Mouse (Mus musculus) lung, adult 18-20 months (tissue): Measurements from ENCODE around the gene Foxe3.
"Not testable (repeated sequence)": the region's sequence is repeated elsewhere in the genome, so short reads cannot be mapped to it uniquely, and the experiment has no call there.

Experiments
- DNase-seq, 2 experiments: peaks; one replicate each; pipeline ENCODE4 v3.0.0; 2022; ENCODE audit warnings: mixed read lengths in 2 of 2

Gene Foxe3

DNA sequence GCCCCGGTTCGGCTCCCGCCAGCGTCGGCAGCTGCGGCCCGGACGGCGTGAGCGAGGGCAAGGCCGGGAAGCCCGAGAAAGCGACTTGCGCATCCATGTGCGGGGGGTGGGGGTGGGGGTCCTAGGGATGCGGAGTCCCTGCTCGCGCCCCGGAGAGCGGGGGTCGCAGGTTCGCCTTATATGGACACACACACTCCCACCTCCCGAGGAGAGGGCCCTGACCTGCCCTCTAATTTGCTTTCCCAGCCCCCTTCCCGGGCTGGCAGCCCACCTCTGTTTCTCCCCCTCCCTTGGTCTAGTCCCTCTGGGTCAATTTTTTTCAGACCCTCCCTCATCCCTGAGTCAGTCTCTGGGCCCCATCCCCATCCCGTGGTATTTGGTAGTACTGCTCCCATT is at the start of gene Foxe3:
Gene Foxe3, minus strand, starts transcription at position 97 of the 396 bp plus-strand sequence.
- DNase-seq, result no peak

DNA sequence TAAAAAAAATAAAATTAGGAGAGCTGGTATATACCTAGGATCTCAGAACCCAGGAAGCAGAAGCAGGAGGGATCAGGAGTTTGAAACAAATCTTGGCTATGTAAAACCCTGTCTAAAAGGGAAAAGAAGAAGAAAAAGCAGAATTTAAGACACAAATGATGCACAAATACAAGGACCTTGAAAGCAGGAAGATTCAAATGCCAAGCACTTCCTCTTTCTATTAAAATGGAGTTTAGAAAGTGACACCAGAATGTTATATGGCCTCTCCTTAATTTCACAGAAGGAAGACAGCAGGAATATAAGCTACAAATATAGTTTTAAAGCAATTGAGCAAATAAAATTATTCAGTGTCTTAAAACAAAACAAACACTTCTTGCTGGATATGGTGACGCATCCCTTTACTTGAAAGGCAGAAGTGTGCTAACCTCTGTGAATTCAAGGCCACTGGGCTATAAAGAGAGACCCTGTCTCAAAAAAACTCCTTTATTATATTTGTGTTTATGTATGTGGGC is 47.5 kb upstream of the Foxe3 start:
- DNase-seq, result no peak

DNA sequence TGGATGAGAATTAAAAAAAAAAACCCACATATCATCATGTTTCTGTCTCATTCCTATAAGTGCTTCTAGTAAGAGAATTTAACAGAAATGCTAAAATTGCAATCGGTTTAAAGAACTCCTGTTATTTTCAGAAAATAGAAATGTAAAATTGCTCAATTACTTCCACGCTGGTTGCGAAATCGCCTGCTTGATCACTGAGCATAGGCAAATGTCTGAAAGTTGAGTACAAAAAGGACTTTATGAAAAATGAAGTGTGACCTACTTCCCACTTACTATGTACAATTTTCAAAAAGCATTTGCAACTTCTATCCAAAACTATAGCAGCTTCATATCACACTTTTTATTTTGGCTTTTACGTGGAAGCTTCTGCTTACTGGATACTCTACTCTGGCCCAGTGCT is 44.9 kb upstream of the Foxe3 start:
- peak in 1 of 2 experiments; percentile 31 for DNase-seq

DNA sequence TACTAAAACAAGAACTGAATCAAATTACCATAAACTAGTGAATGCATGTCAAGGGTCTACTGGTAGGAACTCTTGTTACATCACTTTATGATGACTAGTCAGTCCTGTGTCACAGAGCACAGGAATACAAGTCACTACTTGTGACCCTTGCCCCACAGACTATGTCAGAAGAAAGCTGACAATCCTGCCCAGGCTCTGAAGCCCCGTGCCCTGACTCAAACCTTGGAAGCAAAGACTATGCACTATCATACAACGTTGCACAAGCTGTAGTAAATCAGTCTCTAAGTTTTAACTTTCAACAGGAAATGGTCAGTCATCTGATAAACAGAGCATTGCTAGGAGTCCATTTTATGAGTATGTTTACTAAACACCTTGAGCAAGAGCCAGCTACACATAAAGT is 35.1 kb upstream of the Foxe3 start:
- DNase-seq, result not testable (repeated sequence)

DNA sequence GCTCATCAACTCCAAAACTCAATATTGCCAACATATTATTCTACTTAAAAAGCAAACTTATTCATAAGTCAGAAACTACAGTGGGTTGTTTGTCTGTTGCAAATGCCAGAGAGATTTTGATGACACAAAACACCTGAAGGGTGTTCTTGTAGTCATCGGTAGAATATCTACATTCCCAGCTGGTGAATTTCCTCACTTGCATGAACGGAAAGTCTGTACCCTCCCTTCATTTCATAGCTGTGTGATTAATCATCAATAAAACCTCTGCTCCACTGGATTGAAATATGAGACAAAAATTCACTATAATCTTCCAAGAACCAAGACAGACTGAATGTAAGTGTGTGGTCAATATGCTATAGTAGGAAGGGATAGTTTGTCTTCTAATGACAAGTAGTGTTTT is 33.7 kb upstream of the Foxe3 start:
- no peak for DNase-seq

DNA sequence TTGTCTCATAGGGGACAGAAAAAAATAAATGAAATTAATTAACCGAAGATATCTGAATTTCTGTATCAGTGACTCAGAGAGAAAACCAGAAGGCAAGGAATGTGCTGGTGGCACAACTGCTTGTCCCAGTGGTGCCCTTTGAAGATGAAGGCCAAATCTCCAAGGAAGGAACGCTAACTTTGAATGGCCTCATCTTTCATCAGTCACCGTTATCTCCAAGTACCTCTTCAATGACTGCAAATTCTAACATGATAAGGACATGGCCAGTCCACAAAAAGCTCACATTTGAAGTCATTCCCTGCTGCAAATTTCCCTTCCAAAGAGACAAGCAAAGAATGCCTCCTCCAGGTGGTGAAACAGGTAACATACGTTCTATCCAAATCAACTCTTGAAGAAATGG is 33.0 kb upstream of the Foxe3 start:
- no peak for DNase-seq

DNA sequence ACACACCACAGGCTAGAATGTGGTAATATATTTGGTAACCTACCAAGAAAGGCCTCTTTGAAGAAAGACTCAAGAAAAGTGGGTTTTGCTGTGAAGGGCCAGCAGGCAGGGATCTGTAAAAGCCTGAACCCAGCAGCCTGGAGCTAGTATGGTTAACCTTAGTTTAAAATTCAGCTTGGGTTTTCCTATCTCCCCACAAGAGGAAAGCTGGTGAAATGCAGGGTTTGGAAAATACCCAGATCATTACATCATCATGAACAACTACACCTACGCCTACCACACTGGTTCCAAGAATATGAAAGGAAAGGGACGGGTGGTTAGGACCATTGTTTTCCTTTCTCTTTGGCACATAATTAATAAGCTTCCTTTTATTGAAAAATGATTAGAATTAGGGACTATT is 32.4 kb upstream of the Foxe3 start:
- peak in 1 of 2 experiments; percentile 9 for DNase-seq

DNA sequence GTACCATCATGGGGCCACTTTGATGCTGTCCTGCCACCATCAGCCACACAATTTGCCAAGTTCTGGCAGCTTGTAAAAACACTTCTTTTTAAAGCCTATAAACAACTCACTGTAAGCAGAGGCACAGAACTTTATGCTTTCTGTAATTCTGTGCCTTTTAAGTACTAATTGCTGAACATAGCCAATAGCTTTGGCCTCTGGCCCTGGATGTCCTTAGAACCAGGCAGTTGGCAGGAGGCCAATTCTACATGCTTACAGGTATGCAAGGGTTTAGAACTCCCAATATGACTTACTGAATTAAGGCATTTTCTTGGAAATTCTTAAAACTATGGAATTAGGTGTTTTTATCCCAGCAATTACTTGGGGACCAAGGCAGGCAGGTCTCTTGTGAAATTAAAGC is 31.6 kb upstream of the Foxe3 start:
- DNase-seq, result no peak

DNA sequence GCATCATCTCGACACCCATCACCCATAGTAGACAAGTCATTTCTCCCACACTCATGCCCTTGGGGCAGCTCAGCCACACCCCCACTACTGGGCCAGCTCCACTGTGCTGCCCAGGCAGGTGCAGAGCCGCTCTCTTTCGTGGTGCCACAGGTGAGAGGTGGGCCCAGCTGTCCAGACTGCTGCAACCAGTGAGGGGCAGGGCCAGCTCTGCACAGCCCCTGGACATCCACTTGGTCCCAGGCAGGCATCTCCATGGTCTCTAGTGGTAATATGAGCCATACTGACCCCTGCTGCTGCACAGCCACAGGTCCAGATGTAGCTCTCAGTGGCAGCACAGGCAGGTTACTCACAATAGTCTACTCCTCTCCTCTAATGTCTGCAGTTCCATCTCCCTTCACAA is 27.4 kb upstream of the Foxe3 start:
- DNase-seq, result no peak

DNA sequence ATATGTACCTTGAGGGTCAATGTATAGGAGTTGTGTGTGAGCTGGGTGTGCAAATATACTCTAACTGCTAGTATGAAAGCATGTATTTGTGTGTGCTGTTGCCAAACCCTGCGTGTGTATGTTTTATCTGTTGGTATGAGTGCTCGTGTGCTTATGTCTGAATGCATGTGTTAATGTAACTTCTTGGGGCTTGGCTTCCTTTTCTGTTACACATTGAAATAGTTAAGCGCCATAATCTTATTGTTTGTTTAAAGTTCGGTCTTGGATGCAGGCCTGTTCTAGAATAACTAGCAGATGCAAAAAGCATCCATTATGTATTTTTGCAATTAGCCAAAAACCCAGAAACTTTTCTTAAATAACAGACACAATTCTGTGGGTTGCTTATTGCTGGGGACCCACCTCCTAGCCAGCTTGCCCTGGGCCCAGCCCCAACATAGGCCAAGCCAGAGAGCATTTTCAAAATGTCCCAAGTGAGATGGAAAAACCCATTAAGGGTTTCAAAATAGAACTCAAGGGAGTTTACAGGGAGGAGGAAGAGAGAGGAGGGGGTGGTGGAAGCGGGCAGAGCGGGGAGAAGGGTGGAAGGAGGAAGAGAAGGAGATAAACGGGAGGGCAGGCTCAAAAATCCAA is 22.2 kb upstream of the Foxe3 start:
- DNase-seq, result no peak

DNA sequence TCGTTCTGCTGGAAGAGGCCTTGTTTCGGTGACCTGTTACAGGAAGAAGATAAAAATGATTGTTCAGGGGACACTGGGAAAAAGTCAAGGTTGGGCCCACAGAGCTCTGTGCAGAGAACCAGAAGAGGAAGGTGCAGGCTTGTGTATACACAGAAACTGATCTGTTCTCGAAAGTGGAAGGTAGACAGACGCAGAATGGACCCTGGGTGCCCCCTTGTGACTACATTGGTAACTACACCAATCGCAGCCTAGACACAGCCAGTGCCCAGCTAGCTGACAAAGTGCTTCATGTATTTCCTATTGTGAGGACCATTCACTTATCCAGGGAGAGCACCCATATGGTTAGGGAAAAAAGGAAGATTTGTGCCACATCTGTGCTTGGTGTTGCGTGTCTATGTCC is 21.6 kb upstream of the Foxe3 start:
- DNase-seq, result peak; percentile 63 to 73

DNA sequence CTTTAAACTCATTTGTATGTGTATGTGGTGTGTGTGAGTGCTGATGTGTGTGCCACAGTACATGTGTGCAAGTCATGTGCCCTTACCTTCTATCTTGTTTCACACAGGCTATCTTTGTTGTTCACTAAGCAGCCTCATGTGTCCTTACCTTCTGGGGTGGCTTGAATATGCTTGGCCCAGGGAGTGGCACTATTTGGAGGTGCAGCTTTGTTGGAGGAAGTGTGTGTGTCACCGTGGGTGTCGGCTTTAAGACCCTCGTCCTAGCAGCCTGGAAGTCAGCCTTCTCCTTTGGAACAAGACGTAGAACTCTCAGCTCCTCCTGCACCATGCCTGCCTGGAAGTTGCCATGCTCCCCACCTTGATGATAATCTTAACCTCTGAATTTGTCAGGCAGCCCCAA is 20.6 kb upstream of the Foxe3 start:
- no peak for DNase-seq

DNA sequence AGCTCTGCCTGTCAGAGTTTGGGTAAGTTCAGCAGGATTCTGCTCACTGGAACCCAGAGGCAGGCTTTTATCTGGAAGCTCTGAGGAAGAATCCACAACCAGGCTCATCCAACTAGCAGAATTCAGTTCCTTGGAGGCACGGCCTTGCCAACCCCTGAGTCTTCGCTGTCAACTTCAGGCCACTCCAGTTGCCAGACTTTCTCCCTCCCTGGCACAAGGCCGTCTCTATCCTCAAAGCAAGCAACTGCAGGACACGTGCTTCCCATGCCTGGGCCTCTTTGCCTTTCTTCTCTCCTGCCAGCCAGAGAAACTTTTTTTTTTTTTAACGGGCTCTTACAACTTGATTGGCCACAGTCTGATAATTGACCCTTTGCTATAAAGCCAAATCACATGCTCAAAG is 19.2 kb upstream of the Foxe3 start:
- DNase-seq, result no peak

DNA sequence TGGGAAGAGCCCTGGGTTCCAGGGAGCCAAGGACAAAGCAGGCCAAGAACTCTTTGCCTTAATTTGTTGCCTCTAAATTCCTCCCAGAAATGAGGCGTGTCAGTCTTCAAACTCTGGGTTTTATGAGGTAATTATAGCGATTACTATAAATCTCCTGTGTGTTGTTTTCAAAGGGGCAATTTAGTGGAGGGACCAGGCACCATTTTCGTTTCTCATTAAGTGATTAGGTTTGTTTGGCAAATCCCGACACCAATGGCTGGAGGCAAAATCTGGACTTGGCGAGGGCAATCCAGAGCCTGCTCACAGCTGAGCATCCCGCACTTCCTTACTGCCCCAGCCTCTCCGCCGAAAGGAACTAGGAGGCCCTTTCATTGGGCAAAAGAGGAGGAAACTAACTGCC is 16.8 kb upstream of the Foxe3 start:
- DNase-seq, result no peak

DNA sequence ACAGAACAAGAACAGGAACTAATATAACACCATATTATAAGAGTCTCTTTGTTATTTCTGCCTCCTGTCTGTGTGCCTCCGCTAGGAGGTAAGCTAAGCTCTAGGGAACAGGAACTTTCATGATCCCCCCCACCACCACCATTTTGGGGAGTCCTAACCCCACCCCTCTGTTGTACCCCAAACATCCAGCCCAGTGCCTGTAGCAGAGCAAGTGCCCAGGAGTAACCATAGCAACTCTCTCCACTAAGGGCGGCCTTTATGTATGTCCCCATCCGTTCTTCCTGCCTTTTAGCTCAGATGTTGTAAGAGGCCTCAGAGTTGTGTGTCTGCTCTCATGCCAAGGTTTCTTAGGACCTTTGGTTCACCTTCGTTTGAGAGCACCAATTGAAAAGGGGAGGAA is 16.3 kb upstream of the Foxe3 start:
- no peak for DNase-seq

DNA sequence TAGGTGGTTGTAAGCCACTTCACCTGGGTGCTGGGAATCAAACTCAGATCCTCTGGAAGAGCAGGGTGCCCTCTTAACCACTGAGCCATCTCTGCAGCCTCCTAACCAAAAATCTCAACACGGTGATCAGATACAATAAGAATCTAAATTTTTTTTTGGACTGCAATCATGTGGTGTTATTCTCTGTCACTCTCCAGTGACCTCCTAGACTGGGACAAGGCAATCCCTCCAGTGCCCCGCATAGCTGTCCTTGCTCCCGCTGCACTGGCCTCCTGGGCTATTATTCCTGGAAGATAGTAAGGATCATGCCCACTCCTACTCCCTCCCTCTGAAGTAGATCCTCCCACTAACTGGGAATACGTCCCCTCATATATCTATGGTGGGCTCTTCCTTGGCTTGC is 15.5 kb upstream of the Foxe3 start:
- no peak for DNase-seq

DNA sequence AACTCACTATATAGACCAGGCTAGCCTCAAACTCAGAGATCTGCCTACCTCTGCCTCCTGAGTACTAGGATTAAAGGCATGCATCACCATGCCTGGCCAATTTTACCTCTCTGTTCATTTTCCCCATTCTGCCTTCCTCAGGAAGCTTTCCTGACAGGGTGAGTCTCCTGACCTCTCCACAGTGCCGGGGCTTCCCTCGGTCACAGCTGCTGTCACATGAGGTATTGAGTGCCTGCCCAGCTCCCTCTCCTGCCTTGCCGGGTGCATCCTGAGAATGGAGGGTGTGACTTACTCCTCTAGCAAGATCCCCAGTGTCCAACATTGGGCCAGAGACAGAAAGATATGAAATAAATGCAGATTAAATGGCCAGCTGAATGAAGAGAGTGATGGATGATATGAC is 12.4 kb upstream of the Foxe3 start:
- no peak for DNase-seq

DNA sequence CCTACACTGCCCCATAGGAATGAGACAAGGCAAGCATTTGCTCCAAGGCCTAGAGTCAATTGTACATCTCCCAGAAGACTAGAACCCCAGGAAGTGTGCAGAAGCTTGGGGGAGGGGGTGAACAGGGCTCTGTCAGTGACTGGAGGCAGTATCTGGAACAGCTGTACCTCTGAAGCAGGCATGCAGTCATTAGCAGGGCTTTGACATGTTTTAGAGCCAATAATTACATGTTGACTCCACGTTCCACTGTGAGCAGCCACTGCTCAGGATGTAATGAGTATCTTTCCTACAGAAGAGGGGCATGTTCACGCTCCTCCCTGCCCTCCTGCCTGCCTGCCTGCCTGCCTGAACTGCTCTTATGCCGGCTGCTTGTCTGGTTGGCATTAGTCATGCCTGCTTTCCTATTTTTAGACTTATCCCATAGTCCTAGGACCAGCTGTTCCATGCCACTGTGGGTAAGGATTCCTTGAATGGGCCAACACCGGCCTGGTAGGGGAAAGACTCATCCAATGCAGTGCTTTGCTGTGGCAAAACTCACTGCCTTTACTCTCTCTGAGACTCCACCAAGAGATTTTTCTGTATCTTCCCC is 11.7 kb upstream of the Foxe3 start:
- DNase-seq, result no peak

DNA sequence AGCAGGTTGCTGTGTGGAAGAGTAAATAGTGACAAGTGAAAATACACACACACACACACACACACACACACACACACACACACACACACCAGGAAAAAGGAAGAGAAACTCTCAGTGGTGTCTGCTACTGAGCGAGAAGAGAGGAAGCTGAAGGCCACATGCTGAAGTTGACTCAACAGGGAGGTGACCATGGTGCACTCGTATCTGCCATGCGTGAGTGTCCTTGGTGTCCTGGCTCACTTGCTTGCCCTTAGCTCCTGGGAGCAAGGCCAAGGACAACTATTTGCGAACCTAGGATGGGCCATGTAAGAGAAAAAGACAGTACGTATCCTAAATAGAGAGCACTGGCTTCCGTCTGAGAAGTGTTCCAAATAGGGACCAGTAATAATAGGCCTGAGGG is 8.4 kb upstream of the Foxe3 start:
- peak in 1 of 2 experiments; percentile 4 for DNase-seq

DNA sequence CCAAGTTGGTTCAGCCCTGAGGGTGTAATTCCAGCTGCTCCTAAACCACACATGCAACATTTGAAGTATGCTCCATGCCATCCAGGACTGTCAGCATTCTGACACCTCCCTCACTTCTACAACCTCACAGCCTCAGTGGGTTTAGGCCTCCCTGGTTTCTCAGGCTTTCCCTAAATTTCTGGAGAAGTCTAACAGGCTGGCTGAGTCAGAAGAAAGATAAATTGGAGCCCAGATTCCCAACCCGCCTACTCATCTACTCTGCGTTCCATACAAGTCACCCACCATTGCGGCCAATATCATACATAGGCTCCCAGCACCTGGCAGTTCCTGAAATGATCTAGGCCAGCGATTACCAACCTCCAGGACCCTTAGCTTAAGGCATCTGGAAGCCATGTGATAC is 6.9 kb upstream of the Foxe3 start:
- DNase-seq, result no peak

DNA sequence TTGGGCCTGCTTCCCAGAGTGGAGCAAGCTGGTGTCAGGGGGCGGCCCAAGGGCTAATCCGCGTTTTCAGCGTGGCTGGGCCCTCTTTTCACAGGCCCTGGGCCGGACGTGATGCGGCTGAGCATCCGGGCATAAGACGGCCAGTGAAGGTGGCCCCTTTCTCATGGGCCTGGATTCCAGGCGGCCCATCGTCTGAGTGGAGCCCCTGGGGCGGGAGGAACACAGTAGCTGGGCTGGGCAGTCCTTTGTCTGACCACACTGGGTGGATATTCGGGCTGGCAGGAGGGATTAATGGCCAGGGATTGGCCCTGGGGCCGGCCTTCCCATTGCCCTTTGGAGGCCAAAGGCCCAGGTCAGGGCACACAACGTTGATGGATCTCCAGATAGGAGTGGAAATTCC is 3.3 kb upstream of the Foxe3 start:
- no peak for DNase-seq

DNA sequence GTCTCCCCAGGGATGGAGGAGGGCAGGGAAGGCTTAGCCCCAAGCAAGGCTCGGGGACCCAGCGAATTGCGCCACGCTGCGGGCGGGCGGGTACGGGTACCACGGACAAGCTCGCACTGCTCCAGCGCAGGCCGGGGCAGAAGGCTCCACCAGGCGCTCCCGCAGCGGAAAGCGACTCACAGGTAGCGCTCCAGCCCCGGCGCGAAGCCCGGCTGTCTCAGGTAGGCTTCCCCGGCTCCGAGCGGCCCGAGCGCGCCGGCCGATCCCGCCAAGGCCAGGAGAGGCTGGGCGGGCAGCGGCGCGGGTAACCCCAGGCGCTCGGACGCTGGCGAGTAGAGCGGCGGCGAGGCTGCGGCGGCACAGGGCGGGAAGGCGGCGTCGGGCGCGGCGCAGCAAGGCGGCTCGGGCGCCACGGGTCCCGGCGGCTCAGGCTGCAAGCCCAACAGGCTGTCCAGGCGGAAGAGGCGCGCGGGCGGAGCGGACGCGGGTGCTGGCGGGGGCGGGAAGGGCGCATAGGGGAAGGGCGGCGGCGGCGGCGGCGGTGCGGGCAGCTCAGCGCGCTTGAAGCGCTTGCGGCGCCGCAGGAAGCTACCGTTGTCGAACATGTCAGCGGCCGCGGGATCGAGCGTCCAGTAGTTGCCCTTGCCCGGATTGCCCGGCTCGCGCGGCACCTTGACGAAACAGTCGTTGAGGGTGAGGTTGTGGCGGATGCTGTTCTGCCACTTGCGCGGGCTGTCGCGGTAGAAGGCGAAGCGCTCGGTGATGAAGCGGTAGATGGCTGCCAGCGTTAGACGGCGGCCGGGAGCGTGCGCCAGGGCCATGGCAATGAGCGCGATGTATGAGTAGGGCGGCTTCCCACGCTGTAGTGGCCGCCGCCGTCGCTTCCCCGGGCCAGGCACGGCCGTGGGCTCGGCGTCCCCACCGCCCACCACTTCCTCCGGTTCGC is 569 bp downstream of the Foxe3 start:
- no peak for DNase-seq

DNA sequence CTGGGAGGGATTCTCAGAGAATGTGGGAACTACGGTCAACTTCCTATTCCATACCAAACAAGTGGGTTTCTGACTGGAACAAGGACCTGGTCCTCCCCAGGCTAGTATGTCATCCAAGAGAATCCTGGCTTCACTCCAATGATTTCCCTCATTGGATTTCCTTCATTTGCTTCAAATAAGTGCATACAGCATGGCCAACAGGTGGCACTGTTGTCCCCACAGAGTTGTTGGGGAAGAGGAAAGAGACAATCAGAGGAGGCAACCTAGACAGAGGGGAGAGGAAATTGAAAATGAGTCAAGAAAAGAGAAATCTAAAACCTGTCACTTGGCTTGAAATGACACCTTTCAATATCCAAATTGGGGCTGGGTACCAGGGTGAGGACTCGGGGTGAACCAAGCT is 8.7 kb downstream of the Foxe3 start:
- DNase-seq, result peak; percentile 15 to 40

DNA sequence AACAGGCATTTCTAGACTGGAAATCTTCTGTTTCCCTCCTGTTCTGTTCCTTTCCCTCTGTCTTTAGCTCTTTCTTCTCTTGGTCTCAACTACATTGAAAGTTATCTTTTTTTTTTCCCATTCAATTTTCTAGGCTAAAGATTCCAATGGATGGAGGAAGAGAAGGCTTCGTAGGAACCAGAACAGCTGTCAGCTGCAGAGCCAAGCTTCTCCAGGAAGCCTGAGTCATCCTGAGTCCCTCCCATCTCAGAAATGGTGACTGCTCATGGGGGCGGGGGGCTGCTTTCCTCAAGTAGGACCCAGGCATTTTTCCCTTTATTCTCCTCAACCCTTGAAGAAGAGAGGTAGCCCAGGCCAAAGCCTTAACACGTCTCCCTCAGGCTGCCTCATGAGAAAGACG is 9.8 kb downstream of the Foxe3 start:
- DNase-seq, result no peak
